Mouse (Mus musculus): ENCODE measurements around the gene Cpz.

GRCm38 (mm10) chr5:35458267-35458666, 67.2 kb downstream of the Cpz start:
- TF ChIP-seq CTCF (IDR thresholded peaks at IDR 0.05; ENCODE audit: control insufficient read depth, insufficient read depth, low read length), result no peak
- TF ChIP-seq POLR2A (IDR thresholded peaks at IDR 0.05; ENCODE audit: borderline replicate concordance, control insufficient read depth, low read depth, low read length), result no peak

Data from bone marrow, adult 2 months (tissue).